Mouse (Mus musculus) megakaryocyte progenitor cell, adult 5-6 weeks (primary cell): ENCODE results near the gene Mettl8. TPM values are rescaled to one million over a fixed set of nuclear protein-coding genes. Genes with fewer than 3 reads are reported as not detected.
A peak's percentile ranks its signal among the peaks of the same experiment; 100 is the strongest.

Source experiments
- ATAC-seq: replicated peaks from 2 replicates; pipeline ENCODE4 v1.8.0; 2016; ENCODE audit warnings: mild to moderate bottlenecking, moderate TSS enrichment, inconsistent platforms; ENCODE audit not compliant: poor library complexity
- total RNA-seq, 2 experiments: library from RNA; stranded (forward) in 1 of 2; stranded (reverse) in 1 of 2; fragments of 157-497, 149-512 nt in 1 of 2; fragments of 200-1000 nt in 1 of 2; gene quantifications; 2 replicates each; pipeline versions ENCODE4 v1.2.3 to v1.2.4; 2015 to 2017

Mettl8 gene
- total RNA-seq, 2 experiments from 2014 or later: 17.5 to 37.1 TPM

DNA sequence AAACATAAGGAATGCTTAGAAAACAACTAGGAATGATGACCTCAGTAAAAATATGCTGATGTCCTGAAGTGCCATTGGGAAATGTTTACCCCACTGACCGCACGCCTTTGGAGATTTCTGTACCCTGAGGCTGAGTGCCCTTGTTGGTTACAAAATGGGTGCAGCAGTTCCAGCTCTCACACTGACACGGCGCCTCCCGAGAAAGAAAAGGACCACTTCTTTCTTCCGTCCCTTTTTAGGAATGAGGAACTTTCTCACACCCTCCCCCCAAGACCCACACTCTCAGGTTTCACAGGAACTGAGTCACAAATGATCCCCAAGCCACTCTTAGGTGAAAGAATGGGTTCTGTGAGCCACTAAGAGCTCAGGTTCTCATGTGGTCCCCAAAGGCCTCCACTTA is 17.9 kb downstream of the Mettl8 start:
- peak; percentile 44 for ATAC-seq

DNA sequence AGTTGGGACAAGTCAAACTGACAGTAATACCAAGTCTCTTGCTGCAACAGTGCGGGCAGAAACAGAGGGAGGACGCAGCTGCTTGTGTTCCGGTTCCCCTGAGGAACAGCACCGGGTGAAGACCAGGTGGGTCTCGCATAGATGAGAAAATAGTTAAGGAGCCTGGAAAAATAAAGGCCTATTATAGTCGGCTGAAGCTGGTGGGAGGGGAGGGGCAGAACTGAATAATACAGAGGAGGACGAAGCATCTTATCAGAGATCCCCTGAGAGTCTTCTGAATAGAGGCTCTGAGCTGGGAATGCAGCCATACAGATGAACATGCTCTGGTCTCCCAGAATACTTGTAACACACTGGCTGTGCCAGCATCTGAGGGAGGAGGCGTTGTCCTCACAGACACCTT is 21.4 kb downstream of the Mettl8 start:
- no peak for ATAC-seq

DNA sequence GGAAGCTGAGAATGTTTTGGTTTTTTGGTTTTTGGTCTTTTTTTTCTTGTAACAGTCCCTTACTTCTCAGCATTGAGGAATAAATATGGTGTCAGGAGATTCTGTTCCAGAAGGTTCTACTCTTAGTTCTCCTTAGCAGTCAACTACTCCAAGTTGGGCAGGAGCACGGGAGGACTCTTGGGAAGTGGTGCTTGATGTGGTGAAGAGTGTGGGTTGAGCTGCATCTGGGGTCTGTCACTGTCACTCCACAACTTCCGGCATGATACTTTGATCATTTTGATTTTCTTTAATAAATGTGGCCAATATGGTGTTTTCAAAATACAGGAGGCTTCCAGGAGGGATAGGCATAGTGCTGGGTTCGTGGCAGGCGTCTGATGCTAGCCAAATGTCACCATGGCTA is 22.4 kb downstream of the Mettl8 start:
- ATAC-seq: no peak

GRCm38 (mm10) chr2:71031973-71032794 is 23.2 kb downstream of the Mettl8 start:
- ATAC-seq: peak; percentile 83

- ATAC-seq: no peak
These were observed 24.7 kb downstream of the Mettl8 start for GRCm38 (mm10) chr2:71030663-71031062.

- ATAC-seq: no peak
These were observed 27.8 kb downstream of the Mettl8 start for GRCm38 (mm10) chr2:71027631-71028030.

DNA sequence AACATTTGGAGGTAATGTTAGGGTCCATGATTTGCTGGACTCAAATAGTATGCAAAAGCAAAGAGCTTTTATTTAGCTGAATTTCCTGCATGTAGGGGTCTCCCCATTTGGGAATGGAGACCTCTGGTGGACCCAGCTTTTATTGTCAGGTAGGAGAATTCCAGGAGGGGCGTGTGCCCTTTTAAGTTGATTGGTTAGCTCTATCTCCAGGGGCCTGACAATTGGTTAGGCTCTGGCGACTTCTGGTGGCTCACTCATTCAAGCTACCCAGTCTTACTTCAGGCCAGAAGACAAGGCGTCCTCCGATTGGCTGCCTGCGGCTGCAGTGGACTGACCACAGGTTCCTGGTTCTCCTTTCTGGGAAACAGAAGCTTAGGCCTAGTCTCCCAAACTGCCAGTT is 28.6 kb downstream of the Mettl8 start:
- peak; percentile 92 for ATAC-seq

DNA sequence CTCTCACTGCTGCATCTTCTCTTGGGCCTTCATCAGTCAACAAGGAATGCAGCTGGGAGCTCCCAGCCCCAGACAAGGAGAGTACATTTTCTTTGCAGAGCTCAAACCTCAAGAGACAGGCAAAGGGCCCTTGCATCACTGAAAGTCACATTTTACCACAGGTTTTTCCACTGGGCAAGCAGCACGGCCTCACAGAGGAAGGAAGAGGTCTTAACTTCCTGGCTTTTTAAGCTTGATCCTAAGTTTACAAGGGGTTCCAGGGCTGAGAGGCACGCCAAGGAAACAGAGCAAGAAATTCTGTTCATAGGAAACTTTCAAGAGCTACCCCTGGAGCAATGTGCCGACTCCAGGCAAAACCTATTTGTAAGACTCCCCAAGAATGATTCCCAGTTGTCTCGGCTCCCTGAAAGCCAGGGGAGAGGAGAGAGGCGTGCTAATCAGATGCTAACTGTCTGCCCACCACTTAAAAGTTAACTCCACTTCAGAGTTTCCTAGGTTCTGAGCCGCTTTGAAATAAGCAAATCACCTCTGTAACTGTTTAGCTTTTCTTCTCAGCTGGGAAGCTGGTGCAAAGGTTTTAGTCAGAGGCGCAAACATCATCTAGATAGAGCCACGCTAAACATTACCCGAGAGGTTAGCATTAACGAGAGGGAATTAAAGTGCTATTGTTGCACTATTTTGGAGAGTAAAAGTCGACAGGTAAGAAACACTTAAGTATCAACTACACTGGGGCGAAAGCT is 29.6 kb downstream of the Mettl8 start:
- no peak for ATAC-seq

GRCm38 (mm10) chr2:71023986-71024385 is 31.4 kb downstream of the Mettl8 start:
- no peak for ATAC-seq

DNA sequence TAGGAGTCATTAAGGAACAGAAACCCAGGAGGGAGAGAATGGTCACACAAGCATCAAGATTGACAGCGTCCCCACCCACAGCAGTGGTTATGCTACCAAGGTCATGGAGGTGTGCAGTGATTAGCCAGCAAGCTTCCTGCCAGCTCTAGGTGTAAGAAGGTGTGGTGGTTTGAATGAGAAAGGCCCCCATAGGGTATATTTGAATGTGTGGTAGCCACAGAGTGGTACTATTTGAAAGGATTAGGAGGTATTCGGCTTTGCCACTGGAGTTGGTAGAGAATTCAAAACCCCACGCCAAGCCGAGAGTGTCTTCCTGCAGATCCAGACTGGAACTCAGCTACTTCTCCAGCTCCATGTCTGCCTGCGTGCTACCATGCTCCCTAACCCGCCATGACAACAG is 32.4 kb downstream of the Mettl8 start:
- ATAC-seq: no peak

- ATAC-seq: no peak
These were observed 34.7 kb downstream of the Mettl8 start for GRCm38 (mm10) chr2:71020674-71021073.

GRCm38 (mm10) chr2:71019704-71020375 is 35.5 kb downstream of the Mettl8 start:
- peak; percentile 63 for ATAC-seq

DNA sequence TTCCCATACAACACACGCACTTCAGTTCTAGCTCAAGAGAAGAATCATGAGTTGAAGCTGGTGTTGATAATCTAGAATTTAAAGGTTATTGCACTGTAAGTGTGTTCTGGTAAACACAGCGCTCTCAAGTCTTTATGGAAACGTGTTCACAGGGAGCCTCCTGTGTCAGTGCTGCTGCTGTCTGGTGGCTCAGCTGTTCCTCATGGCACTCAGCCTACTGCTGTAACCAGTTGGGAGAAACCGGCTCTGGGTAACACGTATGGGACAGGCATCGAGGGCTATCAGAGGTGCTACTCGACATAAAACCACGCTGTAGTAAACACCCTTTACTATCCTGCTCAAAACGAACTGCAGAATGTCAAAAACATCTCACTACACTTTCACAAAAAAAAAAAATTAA is 36.1 kb downstream of the Mettl8 start:
- no peak for ATAC-seq

DNA sequence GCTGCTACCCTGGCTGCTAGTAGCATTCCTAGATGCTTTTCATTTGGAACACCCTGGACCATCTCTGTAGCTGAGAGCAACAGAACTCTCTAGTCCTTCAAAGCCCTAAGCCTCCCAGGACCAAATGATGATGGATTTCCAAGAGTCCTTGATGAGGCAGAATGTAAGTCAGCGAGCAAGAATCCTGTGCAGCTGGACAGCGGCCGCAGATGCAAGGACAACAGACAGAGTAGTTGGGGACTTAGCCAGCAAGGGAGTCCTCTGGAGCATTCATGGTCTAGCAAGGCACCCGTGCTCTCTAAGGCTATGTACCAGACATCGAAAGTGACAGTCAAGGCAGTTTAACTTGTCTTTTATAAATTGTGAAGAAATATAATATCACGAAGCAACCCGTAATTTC is 41.9 kb downstream of the Mettl8 start:
- ATAC-seq: no peak

DNA sequence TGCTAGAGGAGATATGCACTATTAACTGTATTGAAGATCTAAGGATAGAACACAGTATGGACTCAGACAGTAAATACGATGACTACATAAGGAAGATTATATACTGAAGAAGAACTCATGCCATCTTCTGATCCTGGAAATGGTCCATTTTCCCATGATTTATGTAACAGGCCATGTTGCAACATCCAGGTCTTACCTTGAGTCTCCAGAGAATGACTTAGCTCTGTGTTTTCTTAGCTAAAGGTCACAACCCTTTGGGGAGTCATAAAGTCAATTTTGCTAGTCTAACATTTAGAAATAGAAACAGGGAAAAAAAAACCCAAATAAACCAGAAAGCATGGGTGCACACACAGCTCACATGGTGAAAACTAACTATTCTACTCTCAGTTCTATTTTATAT is 43.6 kb downstream of the Mettl8 start:
- ATAC-seq: no peak

DNA sequence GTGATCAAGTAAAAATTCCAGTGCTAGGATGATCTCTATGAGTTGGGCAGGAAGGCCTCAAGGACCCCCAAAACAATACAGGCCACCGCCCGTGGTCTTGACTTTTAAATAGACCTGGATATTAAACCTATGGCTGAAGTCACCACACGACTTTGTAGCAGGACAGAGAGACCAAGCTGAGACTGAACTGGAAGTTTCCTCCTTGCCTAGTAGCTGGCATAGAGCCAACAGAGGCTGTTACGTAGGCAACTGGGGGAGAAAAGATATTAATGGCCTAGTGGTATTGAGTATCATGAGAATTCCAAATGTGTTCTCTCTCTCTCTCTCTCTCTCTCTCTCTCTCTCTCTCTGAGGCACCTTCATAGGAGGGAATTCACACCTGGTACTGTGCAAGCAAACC is 51.0 kb downstream of the Mettl8 start:
- ATAC-seq: no peak

DNA sequence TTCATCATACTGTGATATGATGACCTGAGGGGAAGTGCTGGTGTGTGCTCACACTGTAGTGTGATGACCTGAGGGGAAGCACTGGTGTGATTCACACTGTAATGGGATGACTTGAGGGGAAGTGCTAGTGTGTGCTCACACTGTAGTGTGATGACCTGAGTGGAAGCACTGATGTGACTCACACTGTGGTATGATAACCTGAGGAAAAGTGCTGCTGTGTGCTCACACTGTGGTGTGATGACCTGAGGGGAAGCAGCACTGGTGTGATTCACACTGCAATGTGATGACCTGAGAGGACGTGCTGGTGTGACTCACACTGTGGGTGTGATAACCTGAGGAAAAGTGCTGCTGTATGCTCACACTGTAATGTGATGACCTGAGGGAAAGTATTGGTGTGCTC is 52.9 kb downstream of the Mettl8 start:
- ATAC-seq: 0 out of 2 replicates have a peak, but pooled peaks have one; percentile 14

DNA sequence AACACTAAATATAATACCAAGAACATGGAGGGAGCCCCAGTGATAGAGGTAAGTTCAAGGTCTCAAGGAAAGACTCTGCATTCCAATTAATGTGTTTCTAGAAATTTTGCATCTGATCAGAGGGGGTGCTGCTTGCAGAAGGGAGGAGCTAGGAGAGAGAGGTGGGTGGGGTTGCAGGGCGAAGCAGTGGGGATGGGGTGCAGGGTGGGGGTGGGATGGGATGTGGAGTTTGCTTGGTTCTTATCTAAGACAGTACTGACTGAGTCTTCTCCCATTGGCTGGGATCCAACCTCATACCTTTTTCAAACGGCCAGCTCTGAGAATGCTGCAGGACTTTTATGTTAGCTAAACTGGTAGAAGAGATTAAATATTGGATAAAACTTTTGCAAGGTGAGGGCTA is 56.6 kb downstream of the Mettl8 start:
- ATAC-seq: peak; percentile 52

- ATAC-seq: no peak
These were observed 58.9 kb downstream of the Mettl8 start for GRCm38 (mm10) chr2:70996438-70996837.

GRCm38 (mm10) chr2:70995900-70996299 is 59.5 kb downstream of the Mettl8 start:
- ATAC-seq: peak; percentile 46

DNA sequence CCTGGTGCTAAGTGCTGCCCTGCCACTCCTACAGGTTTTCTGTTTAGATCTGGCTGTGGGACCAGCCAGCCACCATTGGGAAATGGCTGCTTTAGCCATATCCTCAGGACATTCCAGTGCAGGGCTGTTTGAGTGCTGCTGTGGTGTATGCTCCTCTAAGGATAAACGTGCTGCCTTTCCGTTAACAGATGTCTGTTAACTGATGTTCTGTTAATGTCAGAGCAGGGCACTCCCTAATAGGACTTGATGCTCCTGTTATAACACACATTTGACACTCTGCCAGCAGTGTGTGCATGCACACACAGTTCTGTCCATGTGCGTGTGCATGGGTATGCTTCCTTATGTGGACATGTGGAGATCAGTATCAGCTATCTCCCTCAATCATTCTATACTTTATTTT is 61.6 kb downstream of the Mettl8 start:
- ATAC-seq: peak; percentile 29

DNA sequence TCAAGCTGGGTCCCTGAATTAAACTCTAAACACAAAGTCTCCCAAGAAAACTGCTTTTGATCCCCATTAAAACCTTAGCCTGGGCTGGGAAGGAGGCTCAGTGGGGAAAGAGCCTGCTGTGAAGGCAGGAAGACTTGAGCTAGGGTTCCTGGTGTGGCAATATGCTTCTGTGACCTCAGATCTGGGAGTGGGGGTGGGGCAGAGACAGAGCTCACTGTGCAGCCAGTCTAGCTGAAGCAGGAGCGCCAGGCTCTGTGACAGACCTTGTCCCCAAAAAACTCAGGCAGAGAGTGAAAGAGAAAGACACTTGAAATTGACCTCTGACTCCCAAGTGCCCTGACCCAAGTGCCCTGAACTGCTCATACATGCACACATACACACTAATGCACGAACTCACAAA is 62.7 kb downstream of the Mettl8 start:
- peak; percentile 35; the same call in 1 of the 2 replicates for ATAC-seq
